Comparison of ENCODE assay signal across 8 mouse cellular contexts in the genomic region with DNA sequence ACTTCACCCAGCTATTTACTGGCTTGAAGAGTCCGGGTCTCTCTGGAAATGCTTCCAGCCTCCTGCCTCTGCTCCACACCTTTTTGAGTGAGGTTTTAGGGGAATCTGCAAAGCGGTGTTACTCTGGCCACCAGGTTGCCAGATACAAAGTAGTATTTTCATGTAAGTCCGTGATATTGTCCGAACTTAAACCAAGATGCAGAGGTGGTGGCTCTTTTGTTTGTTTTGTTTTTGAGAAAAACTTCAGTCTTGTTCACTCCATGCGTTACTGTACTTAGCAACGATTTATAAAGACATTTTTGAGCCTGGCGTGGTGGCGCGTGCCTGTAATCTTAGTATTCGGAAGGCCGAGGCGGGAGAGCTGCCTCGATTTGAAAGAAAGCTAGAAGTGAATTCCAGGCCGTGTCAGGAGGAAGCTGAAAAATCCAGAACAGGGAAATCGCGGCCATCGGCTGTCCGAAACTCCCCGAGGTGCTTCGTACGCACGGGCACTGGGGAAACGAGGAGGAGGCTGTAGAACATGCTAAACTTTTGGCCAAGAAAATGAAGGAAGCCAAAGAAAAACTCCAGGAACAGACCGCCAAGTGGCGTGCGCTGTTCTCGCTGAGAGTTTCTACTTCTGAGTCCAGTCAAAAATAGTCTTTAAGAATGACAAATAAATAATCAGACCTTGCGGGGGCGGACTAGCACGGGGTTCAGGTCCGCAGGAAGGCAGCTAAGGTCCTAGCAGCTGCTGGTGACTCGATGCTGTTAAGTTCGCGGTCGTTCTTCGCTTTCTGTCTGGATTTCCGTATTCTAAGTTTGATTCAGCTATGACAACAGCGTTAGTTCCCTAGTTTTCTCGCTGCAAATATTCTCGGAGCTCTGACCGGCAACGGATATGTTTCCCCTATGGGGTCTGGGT. TPM values are rescaled to one million over a fixed set of nuclear protein-coding genes. Genes with fewer than 3 reads are reported as not detected.
DNase-seq lines count a peak whose midpoint lies in the region; ATAC-seq and TF ChIP-seq lines count a peak whose summit lies in the region.

No protein-coding gene starts in this region.

- peak overlapping the region; percentile 50 for H3K4me2 ChIP-seq in forebrain, embryonic 15.5 days (replicated peaks)
- H3K4me2 ChIP-seq in kidney, embryonic 15.5 days: peak overlapping the region; percentile 89
- H3K4me2 ChIP-seq in stomach, embryonic 15.5 days: peak overlapping the region; percentile 84

- H3K27me3 ChIP-seq in forebrain, embryonic 15.5 days: peaks cover 28% of the 10 kb centered on the region
- H3K27me3 ChIP-seq in kidney, embryonic 15.5 days: no peaks in the 10 kb centered on the region
- no peaks in the 10 kb centered on the region for H3K27me3 ChIP-seq in stomach, embryonic 15.5 days (replicated peaks)

- intact Hi-C loops in left cerebral cortex, adult 2 months (cut with DNase I): loop anchor here (5.0 to 10.0 kb wide), 2 partner anchors 148 to 400 kb away; partner anchors contain the start of gene Ppp2r5c
- intact Hi-C loops in left cerebral cortex, postnatal 14 days (cut with DNase I): loop anchor here (2.0 to 5.0 kb wide), 5 partner anchors 107 to 412 kb away; partner anchors contain the start of genes Dync1h1 and Wdr20

- no peak for TF ChIP-seq CTCF in left cerebral cortex, adult 2 months (IDR thresholded peaks at IDR 0.05)

- H3K27ac ChIP-seq in left cerebral cortex, adult 2 months: peak overlapping the region; percentile 59; the same call in 1 of the 2 replicates
- H3K27ac ChIP-seq in forebrain, embryonic 15.5 days (replicated peaks): no peak overlapping the region
- H3K27ac ChIP-seq in kidney, embryonic 15.5 days: peak overlapping the region; percentile 89
- peak overlapping the region; percentile 89 for H3K27ac ChIP-seq in stomach, embryonic 15.5 days

- H3K4me3 ChIP-seq in left cerebral cortex, adult 2 months: peak overlapping the region; percentile 57
- peak overlapping the region; percentile 42 for H3K4me3 ChIP-seq in forebrain, embryonic 15.5 days
- H3K4me3 ChIP-seq in kidney, embryonic 15.5 days (replicated peaks): peak overlapping the region; percentile 59
- H3K4me3 ChIP-seq in stomach, embryonic 15.5 days (replicated peaks): peak overlapping the region; percentile 61

- peaks cover 28% of the 10 kb centered on the region for H3K4me1 ChIP-seq in forebrain, embryonic 15.5 days
- H3K4me1 ChIP-seq in kidney, embryonic 15.5 days: peaks cover 26% of the 10 kb centered on the region
- H3K4me1 ChIP-seq in stomach, embryonic 15.5 days: peaks cover 14% of the 10 kb centered on the region

- peak overlapping the region; percentile 40 for H3K9ac ChIP-seq in forebrain, embryonic 15.5 days (replicated peaks)
- peak overlapping the region; percentile 54 for H3K9ac ChIP-seq in kidney, embryonic 15.5 days
- H3K9ac ChIP-seq in stomach, embryonic 15.5 days: peak overlapping the region; percentile 43

- no peaks in the 10 kb centered on the region for H3K36me3 ChIP-seq in forebrain, embryonic 15.5 days
- no peaks in the 10 kb centered on the region for H3K36me3 ChIP-seq in kidney, embryonic 15.5 days
- no peaks in the 10 kb centered on the region for H3K36me3 ChIP-seq in stomach, embryonic 15.5 days

- DNase-seq in left cerebral cortex, adult 2 months (ENCODE audit: extremely low spot score in 1 of 2, low spot score in 2 of 2): no peak
- DNase-seq in left cerebral cortex, postnatal 14 days (ENCODE audit: low spot score in 2 of 2): no peak
- peak; percentile 52 to 62 for DNase-seq in adrenal gland, postnatal 36 days
- peak; percentile 7 for DNase-seq in lung, postnatal 25 days (ENCODE audit: low spot score)

- ATAC-seq in forebrain, embryonic 15.5 days (replicated peaks): no peak
- peak; percentile 26 for ATAC-seq in kidney, embryonic 15.5 days (replicated peaks; ENCODE audit: low FRiP score)
- ATAC-seq in stomach, embryonic 15.5 days (ENCODE audit: insufficient read depth, low FRiP score, low read depth): peak; percentile 37; the same call in 1 of the 2 replicates
- no peak for ATAC-seq in CD4-positive, CD25-positive, alpha-beta regulatory T cell, adult 4 months

- H3K9me3 ChIP-seq in forebrain, embryonic 15.5 days: no peaks in the 10 kb centered on the region
- H3K9me3 ChIP-seq in kidney, embryonic 15.5 days (replicated peaks): no peaks in the 10 kb centered on the region
- H3K9me3 ChIP-seq in stomach, embryonic 15.5 days: no peaks in the 10 kb centered on the region

- WGBS in forebrain, embryonic 15.5 days: 1% methylated on average over 42 of the region's 42 CpGs
- under 1% methylated on average over 42 of the region's 42 CpGs for WGBS in kidney, embryonic 15.5 days
- WGBS in stomach, embryonic 15.5 days: under 1% methylated on average over 42 of the region's 42 CpGs

RNA-seq across cellular contexts. Expression of gene Mok, which starts 3.7 kb away (rescaled TPM):
- total RNA-seq in left cerebral cortex, adult 2 months (2021): 10 to 100 TPM; 13.0 to 13.3 TPM
- total RNA-seq in left cerebral cortex, postnatal 14 days (2021): 10 to 100 TPM; 10.7 to 12.8 TPM
- 1 to 10 TPM; 1.2 to 1.6 TPM for total RNA-seq in adrenal gland, postnatal 36 days (2021)
- 11.8 and 13.8 TPM in 2 replicates for polyA plus RNA-seq in forebrain, embryonic 15.5 days (2015; fragmentation: Nextera tagmentation; extraction: Ambion mirVana)
- polyA plus RNA-seq in kidney, embryonic 15.5 days (2015; fragmentation: Nextera tagmentation; extraction: Ambion mirVana): 6.2 and 7.8 TPM in 2 replicates
- 2.5 and 3.3 TPM in 2 replicates for polyA plus RNA-seq in stomach, embryonic 15.5 days (2015; fragmentation: Nextera tagmentation; extraction: Ambion mirVana)
- under 1 TPM; 0.24 to 0.63 TPM for polyA plus RNA-seq in CD4-positive, CD25-positive, alpha-beta regulatory T cell, adult 4 months (2017; shearing (Covaris generic))

RNA-seq across cellular contexts. Expression of gene Zfp839, which starts 5.6 kb away (rescaled TPM):
- 10 to 100 TPM; 11.4 to 12.3 TPM for total RNA-seq in left cerebral cortex, adult 2 months (2021)
- 1 to 10 TPM; 9.1 to 9.6 TPM for total RNA-seq in left cerebral cortex, postnatal 14 days (2021)
- total RNA-seq in adrenal gland, postnatal 36 days (2021): 10 to 100 TPM; 10.9 to 12.2 TPM
- 3.6 and 4.0 TPM in 2 replicates for polyA plus RNA-seq in forebrain, embryonic 15.5 days (2015; fragmentation: Nextera tagmentation; extraction: Ambion mirVana)
- 6.1 and 6.4 TPM in 2 replicates for polyA plus RNA-seq in kidney, embryonic 15.5 days (2015; fragmentation: Nextera tagmentation; extraction: Ambion mirVana)
- 5.7 and 6.8 TPM in 2 replicates for polyA plus RNA-seq in stomach, embryonic 15.5 days (2015; fragmentation: Nextera tagmentation; extraction: Ambion mirVana)
- 1 to 10 TPM; 2.4 to 2.8 TPM for polyA plus RNA-seq in CD4-positive, CD25-positive, alpha-beta regulatory T cell, adult 4 months (2017; shearing (Covaris generic))

RNA-seq across cellular contexts. Expression of gene Cinp, which starts 44.5 kb away (rescaled TPM):
- total RNA-seq in left cerebral cortex, adult 2 months (2021): 100 to 1,000 TPM in 1 of 2 experiments, 10 to 100 TPM in 1; 94.4 to 107 TPM
- total RNA-seq in left cerebral cortex, postnatal 14 days (2021): 100 to 1,000 TPM; 107 to 124 TPM
- total RNA-seq in adrenal gland, postnatal 36 days (2021): 10 to 100 TPM; 41.2 to 42.2 TPM
- 81.8 and 82.8 TPM in 2 replicates for polyA plus RNA-seq in forebrain, embryonic 15.5 days (2015; fragmentation: Nextera tagmentation; extraction: Ambion mirVana)
- polyA plus RNA-seq in kidney, embryonic 15.5 days (2015; fragmentation: Nextera tagmentation; extraction: Ambion mirVana): 78.6 and 80.8 TPM in 2 replicates
- polyA plus RNA-seq in stomach, embryonic 15.5 days (2015; fragmentation: Nextera tagmentation; extraction: Ambion mirVana): 71.0 TPM in 2 replicates
- 10 to 100 TPM; 37.3 to 44.2 TPM for polyA plus RNA-seq in CD4-positive, CD25-positive, alpha-beta regulatory T cell, adult 4 months (2017; shearing (Covaris generic))

RNA-seq across cellular contexts. Expression of gene Tecpr2, which starts 44.6 kb away (rescaled TPM):
- total RNA-seq in left cerebral cortex, adult 2 months (2021): 10 to 100 TPM; 46.7 to 50.0 TPM
- total RNA-seq in left cerebral cortex, postnatal 14 days (2021): 10 to 100 TPM; 42.6 to 45.2 TPM
- total RNA-seq in adrenal gland, postnatal 36 days (2021): 10 to 100 TPM in 1 of 2 experiments, 1 to 10 TPM in 1; 9.6 to 10.3 TPM
- polyA plus RNA-seq in forebrain, embryonic 15.5 days (2015; fragmentation: Nextera tagmentation; extraction: Ambion mirVana): 7.2 and 7.5 TPM in 2 replicates
- 3.7 and 4.7 TPM in 2 replicates for polyA plus RNA-seq in kidney, embryonic 15.5 days (2015; fragmentation: Nextera tagmentation; extraction: Ambion mirVana)
- 3.3 and 3.8 TPM in 2 replicates for polyA plus RNA-seq in stomach, embryonic 15.5 days (2015; fragmentation: Nextera tagmentation; extraction: Ambion mirVana)
- 1 to 10 TPM; 1.3 to 1.6 TPM for polyA plus RNA-seq in CD4-positive, CD25-positive, alpha-beta regulatory T cell, adult 4 months (2017; shearing (Covaris generic))

Comparison
In these comparisons a context has a peak if more than half of its experiments do, and no peak if none do; other contexts are left out.
1. DNase-seq: peak in adrenal gland, postnatal 36 days (2 of 2) and lung, postnatal 25 days (single experiment); none in left cerebral cortex, adult 2 months (0 of 2) and left cerebral cortex, postnatal 14 days (0 of 2).
2. ATAC-seq: peak in kidney, embryonic 15.5 days (single experiment) and stomach, embryonic 15.5 days (single experiment); none in forebrain, embryonic 15.5 days (single experiment) and CD4-positive, CD25-positive, alpha-beta regulatory T cell, adult 4 months (single experiment).
3. Peak in every context shown above with its lines, with median percentiles within 50 percentile points of each other: H3K4me3 ChIP-seq, H3K4me2 ChIP-seq and H3K9ac ChIP-seq.